Mouse (Mus musculus) lung, postnatal 0 days (tissue): ENCODE measurements at regions not wholly inside any gene's neighbourhood (a gene's known extent, or its start where the extent isn't known, plus 50 kb on each side); places are given as distances from the start of the nearest gene placed in this dataset.

Experiments used
- CTCF ChIP-seq: IDR thresholded peaks from 2 replicates; pipeline ENCODE4 v1.5.1; 2016; ENCODE audit warnings: antibody characterized with exemption, mild to moderate bottlenecking
- EP300 ChIP-seq: IDR thresholded peaks from 2 replicates; pipeline ENCODE4 v1.6.1; 2016; ENCODE audit warnings: antibody characterized with exemption, mild to moderate bottlenecking, control low read depth

DNA sequence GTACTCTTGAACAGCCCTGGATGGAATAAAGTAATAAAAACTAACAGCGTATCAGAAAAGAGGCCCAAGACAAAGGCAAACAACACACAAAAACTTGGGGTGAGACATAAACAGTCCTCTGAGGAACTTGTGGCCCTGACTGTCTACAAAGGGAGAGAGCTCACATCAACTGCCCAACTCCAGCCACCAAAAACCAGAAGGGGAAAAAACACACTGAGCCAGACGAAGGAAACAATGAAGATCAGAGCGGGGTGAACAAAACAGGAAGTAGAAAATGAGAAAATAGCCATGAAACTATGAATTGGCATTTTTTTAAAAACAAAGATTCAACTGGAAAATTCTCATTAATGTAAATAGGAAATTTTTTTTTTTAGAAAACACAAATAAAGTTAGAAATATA, 143.6 kb downstream of the Syk start:
- no peak for TF ChIP-seq CTCF
- no peak for TF ChIP-seq EP300
